Mouse (Mus musculus) kidney, adult 2 months (tissue): Measurements from ENCODE around the gene Hist1h2bj.

ENCODE experiments used
- CTCF ChIP-seq: fragments of 200-500 bp; conservative IDR thresholded peaks from 2 replicates; pipeline ENCODE4 v1.5.1; 2011; ENCODE audit warnings: low read depth, mild to moderate bottlenecking, control low read depth, low read length, moderate library complexity, mixed read lengths; ENCODE audit not compliant: insufficient read depth, insufficient read length
- POLR2A ChIP-seq: fragments of 200-500 bp; IDR thresholded peaks from one replicate; pipeline ENCODE4 v1.6.1; 2011; ENCODE audit warnings: low read depth, low read length, control low read depth

DNA sequence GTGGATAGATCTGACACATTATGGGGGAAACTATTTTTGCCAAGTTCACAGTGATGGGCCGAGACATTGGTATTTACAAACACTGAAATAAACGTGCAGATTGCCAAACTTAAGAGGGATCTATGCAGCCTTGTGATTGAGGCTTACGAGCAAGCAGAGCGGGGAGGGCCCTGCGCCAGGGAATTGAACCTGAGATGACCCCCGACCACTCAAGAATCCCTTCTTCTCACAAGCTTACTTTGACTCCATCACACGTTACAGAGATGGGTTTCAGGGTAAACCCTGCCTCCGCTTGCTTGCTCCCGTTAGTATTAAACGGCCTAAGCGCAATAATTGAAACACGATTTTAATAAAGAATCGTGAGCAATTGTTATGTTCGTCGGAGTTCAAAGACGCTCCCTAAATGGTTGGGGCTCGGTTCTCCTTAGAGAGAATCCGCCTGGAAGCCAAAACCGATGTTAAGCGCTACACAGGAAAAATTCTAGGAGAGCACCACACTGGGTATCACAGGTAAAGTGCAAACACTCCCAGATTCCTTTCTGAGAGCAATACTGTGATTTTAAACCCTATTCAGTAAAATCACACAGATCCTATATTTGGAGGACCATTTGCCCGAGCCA is 45.7 kb upstream of the Hist1h2bj start:
- TF ChIP-seq CTCF (no peak), POLR2A (no peak)
